In genomic region chr3:122120217-122120616, GRCm38 (mm10) we compare ENCODE assay signal across 11 mouse cellular contexts.
DNase-seq lines count a peak whose midpoint lies in the region; ATAC-seq and TF ChIP-seq lines count a peak whose summit lies in the region.
"Had no signal": no experiment of that assay in that cellular context is flagged by ENCODE, and none has a peak within 500 bp of the region (broad histone marks: within the 10 kb centered on the region; RNA-seq: fewer than 3 reads in every experiment).

No protein-coding gene starts in this region.

- H3K9me3 ChIP-seq in kidney, embryonic 14.5 days (ENCODE audit: control insufficient read depth, low read length): no peaks in the 10 kb centered on the region
- H3K9me3 ChIP-seq in forebrain, embryonic 15.5 days: no peaks in the 10 kb centered on the region

- H3K4me2 ChIP-seq in kidney, embryonic 14.5 days (replicated peaks; ENCODE audit: low read depth, low read length): no peak overlapping the region
- no peak overlapping the region for H3K4me2 ChIP-seq in forebrain, embryonic 15.5 days (replicated peaks)

- peak overlapping the region; percentile 30 for H3K9ac ChIP-seq in heart, adult 2 months (ENCODE audit: low read depth, low read length)
- no peak overlapping the region for H3K9ac ChIP-seq in kidney, embryonic 14.5 days (ENCODE audit: low read depth, low read length)
- no peak overlapping the region for H3K9ac ChIP-seq in forebrain, embryonic 15.5 days (replicated peaks)

- peak; percentile 88 for TF ChIP-seq EP300 in heart, adult 2 months (IDR thresholded peaks at IDR 0.05; ENCODE audit: insufficient read depth, low read depth, low read length)

- peak; percentile 50 for TF ChIP-seq POLR2A in heart, adult 2 months (IDR thresholded peaks at IDR 0.05; ENCODE audit: insufficient read depth, low read depth, low read length)

- WGBS in heart, adult 2 months: 42% methylated on average over 7 of the region's 7 CpGs
- WGBS in kidney, embryonic 14.5 days: 78% methylated on average over 7 of the region's 7 CpGs
- WGBS in forebrain, embryonic 15.5 days: 90% methylated on average over 7 of the region's 7 CpGs

- ATAC-seq in kidney, embryonic 14.5 days (ENCODE audit: low FRiP score, low TSS enrichment): no peak
- ATAC-seq in forebrain, embryonic 15.5 days (replicated peaks): no peak
- ATAC-seq in cerebellum, adult (ENCODE audit: insufficient number of reproducible peaks, low FRiP score, low TSS enrichment): no peak
- ATAC-seq: forebrain, embryonic 14.5 days had no signal

- H3K27ac ChIP-seq in layer of hippocampus, adult 2 months: peak overlapping the region; percentile 69; the same call in 1 of the 2 replicates
- H3K27ac ChIP-seq in heart, adult 2 months: peak overlapping the region; percentile 96
- H3K27ac ChIP-seq in kidney, embryonic 14.5 days (ENCODE audit: low read depth, low read length): peak overlapping the region; percentile 73; the same call in 1 of the 2 replicates
- H3K27ac ChIP-seq in forebrain, embryonic 15.5 days (replicated peaks): no peak overlapping the region

- no peaks in the 10 kb centered on the region for H3K79me2 ChIP-seq in heart, adult 2 months (replicated peaks; ENCODE audit: control insufficient read depth, insufficient read depth, low read length)

- TF ChIP-seq CTCF in layer of hippocampus, adult 2 months (conservative IDR thresholded peaks at IDR 0.05): no peak
- TF ChIP-seq CTCF in heart, adult 2 months (IDR thresholded peaks at IDR 0.05): no peak

- no peak for DNase-seq in layer of hippocampus, adult 2 months (ENCODE audit: low spot score in 2 of 2)
- no peak for DNase-seq in layer of hippocampus, postnatal 14 days (ENCODE audit: low spot score in 2 of 2)
- DNase-seq in heart, adult 2 months: peak; percentile 51 to 75
- peak; percentile 46 for DNase-seq in lung, postnatal 25 days (ENCODE audit: low spot score)
- no peak for DNase-seq in cerebellum, postnatal 14 days
- DNase-seq: cerebellum, adult 11-12 months; spleen, adult 18-20 months had no signal

- H3K4me3 ChIP-seq in layer of hippocampus, adult 2 months: no peak overlapping the region
- no peak overlapping the region for H3K4me3 ChIP-seq in heart, adult 2 months
- no peak overlapping the region for H3K4me3 ChIP-seq in kidney, embryonic 14.5 days (ENCODE audit: low read length)
- no peak overlapping the region for H3K4me3 ChIP-seq in forebrain, embryonic 15.5 days

- no peaks in the 10 kb centered on the region for H3K36me3 ChIP-seq in heart, adult 2 months (ENCODE audit: control insufficient read depth, insufficient read depth, low read length)
- no peaks in the 10 kb centered on the region for H3K36me3 ChIP-seq in kidney, embryonic 14.5 days (ENCODE audit: control insufficient read depth, insufficient read depth, low read length)
- H3K36me3 ChIP-seq in forebrain, embryonic 15.5 days: no peaks in the 10 kb centered on the region

- peaks cover 22% of the 10 kb centered on the region for H3K4me1 ChIP-seq in heart, adult 2 months (ENCODE audit: control insufficient read depth, insufficient read depth, low read length)
- H3K4me1 ChIP-seq in kidney, embryonic 14.5 days (ENCODE audit: control insufficient read depth, insufficient read depth, low read length): peaks cover 5% of the 10 kb centered on the region
- H3K4me1 ChIP-seq in forebrain, embryonic 15.5 days: peaks cover 7% of the 10 kb centered on the region

- no peaks in the 10 kb centered on the region for H3K27me3 ChIP-seq in heart, adult 2 months (ENCODE audit: control insufficient read depth, insufficient read depth, low read length)
- no peaks in the 10 kb centered on the region for H3K27me3 ChIP-seq in kidney, embryonic 14.5 days (ENCODE audit: control insufficient read depth, insufficient read depth, low read length)
- no peaks in the 10 kb centered on the region for H3K27me3 ChIP-seq in forebrain, embryonic 15.5 days

- intact Hi-C loops in heart, adult 2 months (cut with DNase I): loop anchor here (1.0 to 5.0 kb wide), 4 partner anchors 13 to 583 kb away; no protein-coding TSS in a partner anchor

Comparison
In these comparisons a context has a peak if more than half of its experiments do, and no peak if none do; other contexts are left out.
1. DNase-seq: peak in heart, adult 2 months (2 of 2) and lung, postnatal 25 days (single experiment); none in layer of hippocampus, adult 2 months (0 of 2), layer of hippocampus, postnatal 14 days (0 of 2) and cerebellum, postnatal 14 days (0 of 2).